Mouse (Mus musculus) liver, adult (tissue): ENCODE measurements around the gene Plekha7.
"Not testable (repeated sequence)": the region's sequence is repeated elsewhere in the genome, so short reads cannot be mapped to it uniquely, and the experiment has no call there.

Source experiments
- GATA4 ChIP-seq: IDR thresholded peaks from 2 replicates; pipeline ENCODE4 v1.6.1; 2014; ENCODE audit warnings: mild to moderate bottlenecking, low read length; ENCODE audit not compliant: insufficient replicate concordance

Gene Plekha7

GRCm38 (mm10) chr7:116124057-116124456 lies 184.1 kb downstream of the Plekha7 start:
- no peak for TF ChIP-seq GATA4

DNA sequence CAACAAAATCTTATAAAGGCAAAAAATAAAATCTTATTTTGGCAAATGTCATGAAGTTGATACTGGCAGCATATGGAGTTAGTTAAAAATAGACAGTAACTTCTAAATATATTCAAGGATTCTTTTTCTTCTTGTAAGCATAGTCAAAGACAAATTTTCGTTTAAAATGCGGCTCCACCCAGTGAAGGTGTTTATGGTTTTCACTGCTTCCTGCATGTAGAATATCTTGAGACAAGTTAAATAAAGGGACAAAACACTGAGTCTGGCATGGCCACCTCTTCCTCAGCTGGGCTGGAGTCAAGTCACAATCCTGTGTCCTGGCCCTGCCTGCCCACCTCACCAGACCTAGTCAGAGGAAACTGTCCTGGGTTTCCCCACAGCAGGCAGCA lies 184.6 kb downstream of the Plekha7 start:
- TF ChIP-seq GATA4 = no peak

DNA sequence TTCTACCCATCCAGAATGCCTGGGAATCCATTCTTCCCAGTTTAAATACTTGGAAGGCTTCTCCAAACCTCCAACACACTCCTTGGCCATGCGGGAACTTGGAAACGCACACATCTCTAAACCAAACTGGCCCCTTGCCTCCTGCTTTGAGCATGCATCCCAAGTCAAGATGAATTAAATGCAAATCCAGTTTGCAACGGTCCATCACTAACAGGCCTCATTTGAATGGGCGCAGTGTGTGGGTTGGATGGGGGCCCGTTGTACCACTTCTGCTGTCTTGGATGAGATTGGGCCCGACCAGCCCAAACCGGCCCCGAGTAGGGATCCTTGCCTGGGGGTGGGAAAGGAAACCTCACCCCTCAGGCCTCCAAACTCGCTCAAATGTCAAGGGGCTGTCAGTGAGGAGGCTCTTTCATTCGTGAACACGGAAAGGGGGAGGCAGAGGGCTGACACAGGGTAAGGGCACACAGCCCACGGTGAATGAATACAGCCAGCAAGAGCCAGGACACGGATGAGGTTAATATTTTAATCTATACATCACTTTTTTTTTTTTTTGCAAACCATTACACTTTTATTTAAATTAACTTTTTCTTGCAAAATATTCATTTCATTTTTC lies 185.1 kb downstream of the Plekha7 start:
- no peak for TF ChIP-seq GATA4

GRCm38 (mm10) chr7:116121202-116121601 lies 187.0 kb downstream of the Plekha7 start:
- TF ChIP-seq GATA4 = no peak

DNA sequence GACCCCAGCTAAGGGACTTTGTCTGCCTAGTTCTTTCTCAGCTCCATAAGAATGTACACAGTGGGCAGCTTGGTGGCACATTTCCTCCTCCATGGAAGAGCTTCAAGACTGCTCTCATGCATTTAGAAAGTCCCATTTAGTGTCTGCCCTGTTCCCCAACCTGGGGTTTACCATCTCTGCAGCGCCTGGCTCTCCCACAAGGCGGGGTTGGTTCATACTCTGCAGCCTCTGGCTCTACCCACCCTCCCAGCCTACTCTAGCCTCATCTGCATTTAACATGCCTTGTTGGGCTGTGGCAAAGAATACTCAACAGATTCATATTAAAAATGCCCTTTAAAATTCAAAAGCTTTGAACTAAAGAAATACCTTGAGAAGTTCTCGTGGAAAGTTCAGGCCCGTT lies 187.4 kb downstream of the Plekha7 start:
- no peak for TF ChIP-seq GATA4

GRCm38 (mm10) chr7:116119306-116119857 lies 188.8 kb downstream of the Plekha7 start:
- no peak for TF ChIP-seq GATA4

- TF ChIP-seq GATA4 = no peak
Measured at GRCm38 (mm10) chr7:116115991-116116390, 192.2 kb downstream of the Plekha7 start.

DNA sequence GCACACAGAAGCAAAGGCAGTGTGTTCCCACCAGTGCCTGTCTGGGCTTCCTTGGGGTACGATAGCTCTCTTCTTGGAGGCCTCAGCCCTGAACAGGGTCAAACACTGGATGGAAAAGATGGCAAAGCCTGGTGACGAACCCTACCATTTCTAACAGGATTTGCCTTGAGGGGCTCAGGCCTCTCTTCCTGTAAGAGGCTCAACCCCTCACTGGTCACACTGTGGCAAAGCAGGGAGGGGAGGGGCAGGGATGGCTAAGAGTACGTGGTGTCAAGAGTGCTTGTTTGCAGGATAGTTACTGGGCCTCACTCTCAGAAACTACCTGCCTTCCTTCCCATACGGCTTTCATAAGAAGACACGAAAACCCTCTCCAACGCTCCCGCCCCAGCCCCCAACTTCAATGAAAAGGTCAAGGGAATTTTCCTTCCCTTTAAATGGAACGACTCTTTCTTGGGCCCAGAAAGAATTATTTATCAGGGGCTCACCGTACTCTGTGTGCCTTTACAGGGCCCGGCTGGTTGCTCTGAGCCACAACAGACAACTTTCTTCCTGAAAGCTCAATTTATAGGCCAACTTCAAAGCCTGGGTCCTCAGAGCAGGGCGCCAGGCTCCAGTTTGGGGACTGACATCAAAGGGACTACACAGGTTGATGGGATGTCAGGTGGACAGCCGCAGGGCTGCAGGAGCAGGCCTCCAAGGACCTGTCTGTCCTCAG lies 192.8 kb downstream of the Plekha7 start:
- no peak for TF ChIP-seq GATA4

- no peak for TF ChIP-seq GATA4
Measured at GRCm38 (mm10) chr7:116111546-116111945, 196.6 kb downstream of the Plekha7 start.

DNA sequence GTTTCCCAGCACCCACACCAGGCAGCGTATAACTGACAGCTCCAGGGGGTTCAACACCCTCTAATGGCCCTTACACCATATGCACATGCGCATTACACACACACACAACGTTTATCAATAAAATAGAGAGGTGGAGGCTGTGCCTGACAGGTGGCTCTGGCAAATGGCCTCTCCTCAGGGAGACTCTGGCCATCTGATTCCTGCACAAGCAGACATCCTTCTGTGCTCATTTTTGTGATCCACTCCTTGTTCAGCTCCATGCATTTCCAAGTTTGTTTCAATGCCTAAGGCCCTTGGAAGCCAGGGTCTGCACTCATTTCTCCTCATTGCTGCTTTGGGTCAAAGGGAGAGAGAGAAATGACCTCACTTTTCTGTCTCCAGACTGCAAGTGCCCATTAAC lies 197.5 kb downstream of the Plekha7 start:
- no peak for TF ChIP-seq GATA4

GRCm38 (mm10) chr7:116103091-116103490 lies 205.1 kb downstream of the Plekha7 start:
- no peak for TF ChIP-seq GATA4

- no peak for TF ChIP-seq GATA4
Measured at GRCm38 (mm10) chr7:116099952-116100528, 208.1 kb downstream of the Plekha7 start.

GRCm38 (mm10) chr7:116093466-116093850 lies 214.7 kb downstream of the Plekha7 start:
- no peak for TF ChIP-seq GATA4

DNA sequence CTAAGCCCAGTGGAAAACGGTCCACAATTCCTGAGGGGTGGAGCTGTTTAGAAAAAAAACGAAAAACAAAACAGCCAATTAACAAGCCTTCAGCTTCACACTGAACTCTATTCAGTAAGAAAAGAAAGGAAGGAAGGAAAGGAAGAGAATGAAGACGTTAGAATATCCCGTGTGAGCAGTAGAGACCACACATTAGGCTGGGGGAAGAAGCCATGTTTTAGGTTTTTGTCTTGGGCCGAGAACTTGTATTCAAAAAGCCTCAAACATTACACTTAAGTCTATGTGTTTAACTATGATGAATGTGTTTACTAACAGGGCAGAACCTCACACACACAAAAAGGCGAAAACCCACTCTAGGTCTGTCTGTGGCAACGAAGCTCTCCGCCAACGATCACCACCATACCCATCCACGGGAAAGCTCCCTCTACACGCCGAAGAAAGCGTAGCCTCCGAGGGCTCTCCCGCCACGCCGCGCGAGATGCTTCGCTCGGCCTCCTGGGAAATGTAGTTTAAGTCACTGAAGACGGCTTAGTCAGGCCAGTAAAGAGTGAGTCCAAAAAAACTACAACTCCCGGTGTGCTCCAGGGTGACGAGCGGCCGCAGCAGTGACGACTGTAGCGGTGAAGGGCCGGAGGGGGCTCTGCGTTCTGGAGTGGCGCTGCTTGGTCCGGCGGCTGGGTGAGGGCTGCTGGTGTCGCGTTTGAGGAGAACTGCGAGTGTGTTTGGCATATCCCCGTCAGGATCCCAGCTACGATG lies 215.3 kb downstream of the Plekha7 start:
- TF ChIP-seq GATA4 = no peak; the same call in 1 of the 2 replicates

DNA sequence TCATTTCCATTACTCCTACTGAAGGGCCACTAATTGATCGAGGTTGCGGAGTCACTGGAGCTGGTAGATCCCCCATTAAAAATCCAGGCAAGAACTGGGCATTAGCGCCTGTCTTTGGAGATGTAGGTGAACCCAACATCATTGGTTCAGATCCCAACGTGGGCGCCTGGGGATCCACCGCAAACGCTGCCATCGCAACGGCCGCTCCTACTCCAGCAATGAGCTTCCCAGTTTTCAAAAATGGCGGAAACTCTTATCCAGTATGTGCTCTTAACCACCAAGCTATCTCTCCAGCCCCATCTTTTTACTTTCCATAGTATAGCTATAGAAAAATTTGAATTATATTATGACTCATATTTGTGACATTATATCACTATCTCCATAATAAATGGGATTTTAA lies 223.8 kb downstream of the Plekha7 start, which contains the start of gene Gm4353:
Gene Gm4353, minus strand, starts transcription at position 270 of the 400 bp plus-strand sequence.
- TF ChIP-seq GATA4 = not testable (repeated sequence)
